Mouse (Mus musculus): Measurements from ENCODE around the gene Plekhg1. TPM values are rescaled to one million over a fixed set of nuclear protein-coding genes. Genes with fewer than 3 reads are reported as not detected.

The Plekhg1 gene
- total RNA-seq, 2 experiments from 2014 or later: 2.7 to 4.9 TPM

DNA sequence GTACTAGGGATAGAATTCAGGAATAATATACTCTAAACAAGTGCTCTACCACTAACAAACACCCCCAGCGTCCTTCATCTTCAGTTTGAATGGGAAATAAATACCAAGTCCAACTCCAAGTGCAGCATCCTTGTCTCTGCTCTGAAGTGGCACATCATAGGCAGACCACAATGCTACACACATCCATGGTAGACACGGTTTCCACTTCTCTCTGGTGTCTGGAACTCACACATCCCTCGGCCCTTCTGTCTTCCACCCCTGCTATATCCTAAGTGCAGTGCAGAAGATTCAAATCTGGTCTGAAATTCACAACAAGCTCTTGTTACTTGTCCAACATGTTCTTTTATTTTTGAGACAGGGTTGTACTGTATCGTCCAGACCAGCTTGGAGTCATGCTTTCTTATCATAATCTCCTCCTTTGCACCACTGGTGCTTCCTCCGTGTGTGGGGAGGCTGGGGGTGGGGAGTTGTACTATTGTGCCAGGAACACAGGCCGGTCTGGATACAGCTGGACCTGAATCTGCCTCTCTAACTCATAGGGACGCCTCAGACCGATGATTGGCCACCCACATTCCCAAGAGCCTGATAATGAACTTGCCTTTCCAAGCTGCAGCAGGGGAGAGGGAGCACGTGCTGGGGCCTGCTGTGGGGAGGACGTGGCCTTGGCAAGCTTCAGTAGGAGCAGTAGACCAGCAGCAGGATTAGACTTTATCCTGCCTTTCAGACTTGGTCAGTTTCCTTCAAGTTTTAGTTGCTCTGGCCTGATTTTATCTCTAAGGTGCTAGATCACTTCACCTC is 70.5 kb downstream of the Plekhg1 start:
- peak; percentile 51 for DNase-seq
- intact Hi-C loops (cut with DNase I): no loop called here
- no peak overlapping the region for H3K4me3 ChIP-seq
- no peak for TF ChIP-seq CTCF (IDR thresholded peaks at IDR 0.05)
- peak overlapping the region; percentile 8; the same call in 1 of the 2 replicates for H3K27ac ChIP-seq

DNA sequence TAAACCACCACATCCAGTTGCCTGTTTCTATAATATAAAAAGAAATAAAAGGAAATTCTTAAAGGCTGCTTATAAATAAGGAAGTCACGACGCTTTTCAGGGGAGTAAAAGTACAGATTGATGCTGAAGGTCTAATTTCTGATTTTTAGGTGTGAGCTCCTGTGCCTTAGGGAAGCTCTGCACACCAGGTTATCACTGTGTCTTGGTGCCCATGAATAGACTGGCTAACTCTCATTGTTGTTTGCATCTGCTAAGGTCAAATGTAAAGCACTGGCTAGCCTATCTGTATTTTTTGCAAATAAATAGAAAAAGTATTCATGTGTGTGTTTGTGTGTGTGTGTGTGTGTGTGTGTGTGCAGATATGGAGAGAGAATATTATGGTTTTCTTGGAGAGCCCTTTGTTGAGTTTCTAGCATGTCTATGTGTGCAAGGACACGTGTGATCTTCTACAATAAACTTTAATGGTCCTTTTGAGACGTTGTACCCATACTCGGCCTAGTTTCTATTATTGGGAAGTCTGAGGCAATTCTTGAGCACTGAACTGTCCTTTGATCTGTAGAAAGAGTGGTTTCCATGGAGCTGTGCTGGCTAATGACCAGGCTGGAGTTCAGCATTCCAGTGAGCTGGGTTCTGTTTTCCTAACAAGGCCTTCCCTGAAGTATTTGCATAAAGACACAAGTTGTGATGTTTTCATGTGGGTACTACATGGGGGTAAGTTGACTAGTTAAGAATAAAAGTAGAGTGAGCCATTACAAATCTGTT is 79.0 kb downstream of the Plekhg1 start:
- DNase-seq: no peak
- no peak overlapping the region for H3K27ac ChIP-seq
- TF ChIP-seq CTCF (IDR thresholded peaks at IDR 0.05): no peak
- intact Hi-C loops (cut with DNase I): no loop called here
- H3K4me3 ChIP-seq: no peak overlapping the region

DNA sequence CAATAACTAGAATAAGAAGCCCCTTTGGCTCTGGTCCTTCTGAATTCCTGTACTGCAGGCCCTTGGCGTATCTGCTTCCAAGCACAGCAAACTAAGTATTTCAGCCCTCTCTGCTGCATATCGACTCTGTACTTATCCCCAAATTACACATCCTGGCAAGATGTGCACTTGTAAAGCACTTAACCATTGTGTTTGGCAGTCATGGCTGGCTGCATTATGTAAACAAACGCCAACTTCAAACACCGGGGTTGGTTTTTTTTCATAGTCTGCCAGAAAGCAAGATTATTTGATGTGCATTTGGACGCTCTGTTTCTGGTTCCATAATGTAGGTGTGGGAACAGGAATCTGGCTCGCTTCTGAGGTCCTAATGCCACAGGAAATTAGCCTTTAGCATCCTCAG is 83.7 kb downstream of the Plekhg1 start:
- TF ChIP-seq CTCF (IDR thresholded peaks at IDR 0.05): no peak
- intact Hi-C loops (cut with DNase I): no loop called here
- no peak overlapping the region for H3K4me3 ChIP-seq

DNA sequence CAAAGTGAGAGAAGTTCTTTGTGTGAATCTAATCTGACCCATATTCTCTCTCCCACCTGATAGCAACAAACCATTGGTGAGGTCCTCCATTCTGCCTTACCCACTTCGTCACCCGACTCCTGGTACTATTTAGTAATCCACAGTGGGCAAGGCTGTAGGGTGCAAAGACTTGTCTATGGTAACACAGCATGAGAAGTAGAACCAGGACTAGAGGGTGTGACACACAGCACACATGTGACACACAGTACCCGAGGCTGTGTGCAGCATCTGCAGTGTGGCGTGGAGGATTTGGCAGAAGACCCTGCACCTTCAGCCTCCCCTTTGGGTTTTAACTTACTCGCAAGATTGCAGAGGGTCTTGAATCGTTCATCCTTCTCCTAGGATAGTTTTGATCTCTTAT is 85.9 kb downstream of the Plekhg1 start:
- TF ChIP-seq CTCF (IDR thresholded peaks at IDR 0.05): no peak

More for the DNA sequence above, 83.7 kb downstream of the Plekhg1 start:
- no peak overlapping the region for H3K27ac ChIP-seq
- no peak for DNase-seq

DNA sequence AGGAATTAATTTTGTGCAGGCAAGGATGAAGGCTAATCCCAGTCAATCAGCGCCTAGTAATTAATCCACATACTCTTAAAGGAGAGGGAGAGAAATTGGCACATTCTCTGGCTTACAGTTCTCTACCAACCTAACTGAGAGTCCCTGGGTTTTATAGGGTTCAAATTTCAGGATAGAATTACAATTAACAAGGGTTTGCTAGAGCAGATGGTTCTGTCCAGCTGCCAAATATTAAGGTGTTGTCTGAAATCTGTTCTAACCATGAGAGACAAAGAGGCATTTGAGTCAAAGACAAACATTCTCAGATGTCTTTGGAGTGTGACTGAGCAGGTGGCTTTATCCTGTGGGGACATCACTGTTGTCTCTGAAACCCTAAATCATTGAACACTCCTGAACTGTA is 87.2 kb downstream of the Plekhg1 start:
- intact Hi-C loops (cut with DNase I): loop anchor here (5.0 kb wide), 1 partner anchor 50 kb away; no protein-coding TSS in a partner anchor
- no peak for DNase-seq
- Histone ChIP-seq H3K27ac (no peak overlapping the region), H3K4me3 (no peak overlapping the region)
- no peak for TF ChIP-seq CTCF (IDR thresholded peaks at IDR 0.05)

More for the DNA sequence above, 85.9 kb downstream of the Plekhg1 start:
- H3K4me3 ChIP-seq: no peak overlapping the region
- intact Hi-C loops (cut with DNase I): loop anchor here (5.0 kb wide), 1 partner anchor 51 kb away; no protein-coding TSS in a partner anchor
- DNase-seq: no peak
- H3K27ac ChIP-seq: no peak overlapping the region

DNA sequence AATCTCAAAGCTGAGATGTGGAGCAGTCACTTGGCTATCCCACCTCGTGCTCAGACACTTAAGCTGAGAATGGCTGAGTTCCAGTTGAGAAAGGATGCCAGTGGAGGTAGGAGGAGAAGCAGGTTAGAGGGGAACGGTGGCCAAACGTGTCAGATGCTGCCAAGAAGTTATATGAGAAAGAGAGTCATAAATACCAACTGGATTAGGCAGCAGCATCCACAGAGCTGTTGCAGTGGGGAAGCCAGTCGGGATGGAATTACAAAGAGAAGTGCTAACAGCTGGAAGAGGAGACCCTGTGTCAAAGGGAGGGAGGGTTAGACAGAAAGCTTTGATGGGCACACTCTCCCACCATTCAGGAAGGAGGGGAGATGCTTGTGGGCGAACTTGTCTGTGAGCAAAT is 89.3 kb downstream of the Plekhg1 start:
- Histone ChIP-seq H3K27ac (0 out of 2 replicates have a peak overlapping the region, but pooled peaks have one; percentile 43), H3K4me3 (no peak overlapping the region)
- TF ChIP-seq CTCF (IDR thresholded peaks at IDR 0.05): no peak
- intact Hi-C loops (cut with DNase I): loop anchor here (5.0 kb wide), 1 partner anchor 48 kb away; no protein-coding TSS in a partner anchor
- DNase-seq: peak; percentile 77

DNA sequence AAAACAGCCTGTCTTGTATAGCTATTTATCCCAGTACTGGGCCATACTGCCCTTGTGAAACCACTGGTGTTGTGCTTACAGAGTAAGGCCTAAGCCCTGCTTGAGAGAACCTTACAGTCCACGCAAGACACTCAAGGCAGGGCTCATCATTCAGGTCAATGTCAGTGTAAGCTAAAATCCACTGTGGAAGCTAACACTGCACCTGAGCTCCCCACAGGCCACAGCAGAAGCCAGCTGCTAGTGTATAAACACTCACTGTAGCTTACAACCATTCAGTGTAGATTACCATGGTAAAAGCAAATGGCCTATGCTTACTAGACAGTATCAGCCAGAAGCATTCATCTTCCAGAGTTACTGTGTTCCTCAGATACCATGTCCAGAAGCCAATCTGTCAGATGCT is 90.5 kb downstream of the Plekhg1 start:
- TF ChIP-seq CTCF (IDR thresholded peaks at IDR 0.05): no peak

DNA sequence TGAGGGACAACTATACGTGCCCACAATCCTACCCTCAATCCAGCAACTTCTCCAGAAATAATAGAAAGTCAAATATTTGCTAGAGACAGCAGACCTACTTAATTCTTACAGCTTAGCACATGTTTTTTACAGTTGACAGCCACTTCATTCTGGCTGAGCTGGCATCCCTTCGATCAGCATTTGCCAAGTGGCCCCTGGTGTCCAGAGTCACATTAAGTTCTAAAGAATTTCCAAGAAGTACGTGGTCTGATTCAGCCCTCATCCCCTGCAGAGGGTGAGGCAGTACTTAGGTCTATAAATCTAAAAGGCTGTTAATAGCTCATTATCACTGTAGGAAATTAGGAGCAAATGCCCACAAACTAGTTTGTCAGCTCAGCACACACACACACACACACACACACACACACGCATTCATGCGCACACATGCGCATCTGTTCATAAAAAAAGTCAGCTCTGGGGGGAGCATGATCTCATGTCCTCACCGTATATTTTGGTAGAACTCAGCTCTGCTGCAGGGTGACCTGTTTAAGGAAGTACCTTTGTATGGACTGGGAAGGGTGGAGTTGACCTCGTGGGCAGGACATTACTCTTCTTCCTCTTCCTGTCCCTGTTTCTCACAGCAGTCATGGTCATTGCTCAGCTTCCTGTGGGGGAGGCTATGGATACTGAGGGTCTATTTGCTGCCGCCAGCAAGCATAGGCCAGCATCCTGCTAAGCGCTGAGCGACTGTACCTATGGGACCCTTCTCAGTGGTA is 91.6 kb downstream of the Plekhg1 start:
- H3K27ac ChIP-seq: peak overlapping the region; percentile 77

More for the DNA sequence above, 90.5 kb downstream of the Plekhg1 start:
- Histone ChIP-seq H3K4me3 (no peak overlapping the region), H3K27ac (peak overlapping the region; percentile 61)
- intact Hi-C loops (cut with DNase I): no loop called here
- DNase-seq: no peak

DNA sequence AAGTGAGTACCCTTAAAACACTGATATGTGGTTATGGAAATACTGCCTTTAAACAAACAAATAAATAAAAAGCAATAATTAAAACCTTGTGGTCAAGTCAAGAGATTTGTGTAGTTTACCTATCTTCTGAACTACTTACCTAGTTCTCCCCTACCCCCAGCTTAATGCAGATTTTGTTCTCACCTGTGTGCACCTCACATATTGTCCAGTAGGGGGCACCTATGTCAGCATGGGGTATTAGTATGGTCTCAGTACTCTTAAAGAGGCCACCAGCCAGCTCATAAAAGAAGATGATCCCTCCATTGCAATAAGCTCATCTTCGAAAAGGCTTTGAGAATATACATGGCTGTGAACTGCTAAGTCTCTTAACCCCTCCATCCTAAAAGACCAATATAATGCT is 93.9 kb downstream of the Plekhg1 start:
- intact Hi-C loops (cut with DNase I): no loop called here
- Histone ChIP-seq H3K27ac (peak overlapping the region; percentile 77), H3K4me3 (no peak overlapping the region)
- no peak for DNase-seq
- TF ChIP-seq CTCF (IDR thresholded peaks at IDR 0.05): peak; percentile 27; the same call in 1 of the 2 replicates

More for the DNA sequence above, 91.6 kb downstream of the Plekhg1 start:
- intact Hi-C loops (cut with DNase I): no loop called here
- no peak overlapping the region for H3K4me3 ChIP-seq
- DNase-seq: no peak
- no peak for TF ChIP-seq CTCF (IDR thresholded peaks at IDR 0.05)

DNA sequence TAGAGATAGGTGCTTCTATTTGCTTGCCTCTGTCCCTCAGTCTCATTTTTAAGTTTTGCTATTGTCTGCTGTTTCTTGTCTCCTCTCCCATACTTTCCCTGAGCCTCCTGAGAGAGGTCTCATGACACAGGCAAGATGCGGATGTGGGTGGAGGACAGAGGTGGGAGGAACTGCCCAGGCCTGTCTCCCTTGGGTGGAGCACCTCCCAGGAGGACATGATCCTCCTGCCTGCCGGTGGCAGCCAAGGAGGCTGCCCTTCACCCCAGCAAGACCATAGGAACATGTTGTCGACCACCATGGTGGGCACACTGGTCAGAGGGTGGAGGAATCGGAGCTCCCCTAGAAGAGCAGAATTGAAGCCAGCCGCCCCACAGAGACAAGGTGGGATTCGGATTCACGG is 94.5 kb downstream of the Plekhg1 start:
- H3K4me3 ChIP-seq: peak overlapping the region; percentile 44
- peak overlapping the region; percentile 75 for H3K27ac ChIP-seq
- peak; percentile 29 for DNase-seq
- intact Hi-C loops (cut with DNase I): no loop called here
- no peak for TF ChIP-seq CTCF (IDR thresholded peaks at IDR 0.05)

DNA sequence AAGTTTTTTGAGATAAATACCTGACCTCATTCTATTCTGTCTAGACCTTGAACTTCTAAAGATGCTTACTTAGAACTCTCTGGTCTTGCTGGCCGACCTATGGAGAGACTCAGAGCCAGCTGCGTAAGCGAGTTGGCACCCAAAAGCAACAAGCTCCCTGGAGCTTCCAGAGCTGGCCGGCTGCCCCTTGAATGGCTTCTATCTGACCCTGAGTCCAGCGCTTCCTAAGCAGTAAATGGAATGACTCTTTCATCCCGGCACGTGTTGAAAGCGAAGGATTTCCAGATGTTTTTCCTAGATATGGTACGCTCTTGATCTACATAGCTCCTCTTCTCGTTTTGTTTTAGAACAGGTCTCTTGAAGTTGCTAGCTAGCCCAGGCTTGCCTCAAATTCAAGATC is 95.5 kb downstream of the Plekhg1 start:
- Histone ChIP-seq H3K27ac (peak overlapping the region; percentile 75), H3K4me3 (peak overlapping the region; percentile 44)
- peak; percentile 81 for DNase-seq
- TF ChIP-seq CTCF (IDR thresholded peaks at IDR 0.05): no peak
- intact Hi-C loops (cut with DNase I): no loop called here

DNA sequence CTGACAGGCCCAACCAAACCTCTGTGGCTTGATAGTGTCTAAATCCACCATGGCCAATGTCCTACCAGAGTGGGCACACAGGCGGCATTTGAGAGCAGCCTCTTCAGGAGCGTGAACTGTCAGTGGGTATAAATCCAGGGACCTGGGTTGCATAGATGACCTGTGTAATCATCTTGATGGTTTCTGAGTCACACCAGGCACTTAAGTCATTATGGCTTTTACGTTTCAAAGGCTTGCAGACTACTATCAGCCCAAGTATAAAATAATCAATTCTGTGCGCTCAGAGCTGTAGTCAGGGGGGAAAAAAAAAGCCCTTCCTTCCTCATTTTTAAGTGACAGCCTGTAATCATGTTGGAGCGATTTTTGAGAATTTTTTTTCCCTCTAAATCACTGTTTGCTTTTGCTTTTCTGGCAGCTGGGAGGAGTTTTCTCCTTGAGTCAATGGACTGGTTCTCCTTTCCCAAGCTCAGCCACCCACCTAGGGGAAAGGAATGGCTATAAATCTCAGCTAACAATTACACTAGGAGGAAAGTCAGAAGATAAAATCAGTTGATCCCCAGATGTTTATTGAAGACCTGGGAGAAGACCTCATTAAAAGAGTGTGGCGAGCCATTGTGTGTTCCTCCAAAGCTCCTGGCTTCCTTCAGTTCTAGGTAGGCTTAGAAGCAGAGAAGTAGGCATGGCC is 99.7 kb downstream of the Plekhg1 start:
- Histone ChIP-seq H3K27ac (no peak overlapping the region), H3K4me3 (no peak overlapping the region)
- no peak for DNase-seq
- no peak for TF ChIP-seq CTCF (IDR thresholded peaks at IDR 0.05)
- intact Hi-C loops (cut with DNase I): no loop called here

Data from gastrocnemius, adult 2 months (tissue).